Mouse (Mus musculus): ENCODE data around the gene Tle4.

Gene Tle4

DNA sequence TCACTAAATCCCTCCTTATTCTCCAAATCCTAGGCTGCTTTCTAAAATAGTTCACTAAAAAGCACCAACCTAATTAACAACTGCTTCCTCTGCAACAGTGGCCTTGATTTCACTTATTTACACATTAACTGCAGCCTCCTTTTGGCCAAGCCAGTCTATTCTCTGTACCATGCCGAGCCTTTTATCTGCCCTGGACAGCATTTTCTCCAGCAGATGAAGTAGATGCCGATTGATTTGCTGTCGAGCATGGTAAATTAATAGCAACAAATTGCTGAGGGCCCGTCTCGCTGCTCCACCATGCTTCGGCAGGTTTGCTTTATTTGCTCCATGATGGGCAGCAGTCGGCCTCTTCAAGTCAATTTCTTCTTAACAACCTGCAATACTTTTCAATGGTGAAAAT lies 7.7 kb downstream of the Tle4 start:
- DNase-seq (ENCODE audit: low spot score), result no peak

DNA sequence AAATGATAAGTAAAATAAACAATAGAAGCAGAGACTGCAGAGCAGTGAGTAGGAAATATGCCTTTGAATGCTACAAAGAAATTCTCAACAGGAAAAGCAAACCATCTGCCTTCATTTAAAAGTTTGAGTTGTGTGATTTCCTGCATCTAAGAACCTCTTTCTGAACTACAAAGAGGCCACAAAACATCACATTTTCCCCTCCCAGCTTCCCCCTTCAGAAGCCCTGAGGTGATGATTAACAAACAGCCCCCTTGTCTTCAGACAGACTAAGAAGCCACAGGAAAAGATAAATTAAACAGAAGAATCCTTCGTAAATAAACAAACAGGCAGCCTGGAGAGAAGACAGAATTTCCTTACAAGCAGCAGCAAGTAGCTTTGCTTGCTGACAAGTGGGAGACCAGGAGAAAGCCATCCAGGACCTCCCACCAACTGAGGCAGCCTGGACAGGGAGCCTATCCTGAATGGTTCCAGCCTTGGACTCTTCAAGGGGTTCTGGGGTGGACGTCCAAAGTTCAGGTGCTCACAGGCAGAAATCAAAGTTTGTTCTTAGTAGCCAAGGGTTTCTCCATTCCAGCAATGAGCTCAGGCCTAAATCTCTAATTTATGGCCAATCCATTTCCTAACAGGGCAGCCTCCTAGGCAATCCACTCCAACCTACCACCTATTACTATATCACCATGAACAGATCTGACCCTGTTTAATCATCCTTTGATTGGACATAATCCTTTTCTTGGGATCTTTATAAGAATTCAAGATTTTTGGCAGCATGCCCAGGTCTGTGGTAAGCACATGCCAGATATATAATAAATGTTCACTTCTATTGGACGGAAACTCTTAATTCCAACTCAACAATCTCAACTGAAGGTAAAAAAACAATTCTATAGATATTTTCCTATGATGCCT lies 9.4 kb downstream of the Tle4 start:
- no peak for DNase-seq (ENCODE audit: low spot score)

DNA sequence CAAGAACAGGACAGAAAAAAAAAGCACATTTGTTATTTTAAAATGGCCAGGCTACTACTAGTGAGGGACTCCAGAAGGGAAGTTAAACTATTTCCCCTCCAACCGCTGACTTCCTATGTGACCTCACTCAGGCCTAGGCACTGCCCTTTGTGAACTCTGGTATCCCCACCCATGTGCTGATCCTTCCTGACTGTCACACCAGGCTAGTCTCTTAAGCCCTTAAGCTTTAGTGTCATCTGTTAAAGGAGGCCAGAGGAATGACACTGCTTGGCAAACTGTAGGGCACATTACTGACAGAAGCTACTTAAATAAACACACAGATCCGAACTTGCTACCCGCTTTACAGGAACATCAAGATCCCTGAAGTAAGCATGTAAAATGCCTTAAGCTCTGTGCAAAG lies 11.7 kb downstream of the Tle4 start:
- DNase-seq (ENCODE audit: low spot score), result no peak

DNA sequence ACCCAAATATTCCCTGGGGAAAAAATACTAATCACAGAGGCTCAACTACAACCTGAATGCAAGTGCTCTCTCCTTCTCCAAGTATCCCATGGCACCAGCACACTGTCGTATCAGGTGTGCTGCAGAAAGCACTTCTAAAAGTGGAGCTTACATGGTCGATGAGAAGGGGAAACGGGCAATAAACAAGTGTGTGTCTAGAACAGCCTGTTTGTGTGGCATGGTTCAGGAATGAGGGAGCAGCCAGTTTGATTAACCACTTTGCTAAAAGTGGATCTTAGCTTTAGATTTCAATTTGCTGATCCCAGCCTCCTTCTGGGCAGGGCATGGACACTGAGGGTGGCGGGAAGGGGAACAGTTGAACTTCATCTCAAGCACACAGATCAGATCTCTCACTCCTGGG lies 12.1 kb downstream of the Tle4 start:
- DNase-seq (ENCODE audit: low spot score), result no peak

DNA sequence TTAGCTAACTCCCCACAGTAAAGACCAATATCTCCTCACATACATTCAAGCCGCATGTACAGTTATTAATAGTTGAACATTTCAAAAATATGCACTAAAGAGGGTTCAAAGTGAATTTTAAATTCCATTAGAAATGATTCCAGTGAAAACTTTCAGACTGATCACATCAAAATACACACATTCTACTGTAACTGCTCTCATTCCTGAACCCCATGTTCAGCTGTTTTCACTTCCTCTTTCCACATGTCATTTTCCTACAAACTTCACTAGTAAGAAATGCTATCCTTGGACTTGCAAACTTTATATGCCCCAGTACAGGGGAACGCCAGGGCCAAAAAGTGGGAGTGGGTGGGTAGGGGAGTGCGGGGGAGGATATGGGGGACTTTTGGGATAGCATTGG lies 12.6 kb downstream of the Tle4 start:
- DNase-seq (ENCODE audit: low spot score), result no peak

DNA sequence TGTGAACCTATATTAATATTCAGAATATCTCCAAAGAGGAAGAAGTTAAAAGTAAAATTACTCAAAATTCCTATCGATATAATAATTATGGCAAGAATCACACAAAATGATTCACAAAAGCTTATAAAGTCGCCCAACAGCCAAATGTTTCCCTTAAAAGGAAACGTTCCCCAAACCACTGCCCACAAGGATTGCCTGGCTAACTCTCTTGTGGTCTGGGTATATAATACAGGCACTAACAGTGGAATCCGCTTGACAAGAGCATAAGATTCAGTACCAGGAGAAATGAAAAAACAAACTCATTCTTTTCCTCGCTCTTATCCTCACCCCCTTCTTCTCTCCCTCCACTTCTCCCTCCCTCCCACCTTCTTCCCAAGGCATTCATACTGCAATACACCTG lies 19.2 kb downstream of the Tle4 start:
- no peak for DNase-seq (ENCODE audit: low spot score)

DNA sequence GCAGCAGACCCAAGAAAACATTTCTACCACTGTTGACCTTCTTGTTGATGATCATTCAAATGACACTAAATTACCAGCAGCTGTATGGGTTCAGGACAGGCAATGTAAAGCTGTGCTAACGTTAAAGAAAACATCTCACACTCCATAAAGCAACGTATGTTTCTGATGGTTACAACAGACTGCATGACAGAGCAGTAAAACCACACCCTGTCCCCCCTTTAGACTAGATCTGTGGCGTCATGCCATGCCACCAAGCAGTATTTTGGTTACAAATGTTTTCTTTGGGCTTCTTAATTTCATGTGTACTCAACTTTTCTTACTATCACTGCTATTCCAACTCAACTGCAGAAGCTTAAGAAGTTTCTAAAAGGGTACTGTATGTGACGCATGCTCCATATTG lies 19.8 kb downstream of the Tle4 start:
- no peak for DNase-seq (ENCODE audit: low spot score)

DNA sequence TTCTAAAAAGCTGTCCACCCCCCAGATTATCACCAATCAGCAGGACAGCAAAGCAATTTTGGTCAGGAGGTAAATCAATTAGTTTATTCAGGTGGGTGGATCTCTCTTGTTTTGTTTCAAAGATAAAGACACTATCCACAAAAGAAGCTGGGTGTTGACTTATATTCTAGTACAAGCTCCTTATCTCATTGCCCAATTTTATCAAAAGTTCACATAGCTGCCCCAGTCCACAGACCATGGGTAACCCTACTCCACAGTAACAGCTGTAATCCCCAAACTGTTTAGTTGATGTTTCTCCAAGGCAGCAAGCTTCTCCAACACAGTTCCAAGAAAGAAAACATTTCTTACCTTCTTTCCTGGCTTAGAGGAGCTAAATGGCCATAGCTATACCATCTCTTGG lies 21.5 kb downstream of the Tle4 start:
- no peak for DNase-seq (ENCODE audit: low spot score)

DNA sequence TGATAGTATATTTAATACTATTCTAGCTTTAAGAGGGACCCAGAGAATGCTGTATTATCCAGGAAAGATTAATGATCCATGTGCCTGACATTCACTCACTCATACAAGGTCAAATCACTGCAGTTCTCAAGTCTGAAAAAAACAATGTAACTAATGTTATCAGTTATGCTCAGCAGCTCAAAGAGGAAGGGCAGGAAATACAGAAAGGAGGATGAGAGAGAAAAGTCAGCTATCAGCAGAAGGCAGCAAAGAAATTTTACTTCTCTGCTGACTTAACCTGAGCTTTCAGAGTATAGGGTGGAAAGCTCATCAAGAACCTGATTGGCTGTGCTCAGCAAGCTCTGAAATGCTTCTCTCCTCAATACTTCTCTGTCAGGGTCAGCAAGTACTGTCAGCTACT lies 29.0 kb downstream of the Tle4 start:
- DNase-seq (ENCODE audit: low spot score), result no peak

DNA sequence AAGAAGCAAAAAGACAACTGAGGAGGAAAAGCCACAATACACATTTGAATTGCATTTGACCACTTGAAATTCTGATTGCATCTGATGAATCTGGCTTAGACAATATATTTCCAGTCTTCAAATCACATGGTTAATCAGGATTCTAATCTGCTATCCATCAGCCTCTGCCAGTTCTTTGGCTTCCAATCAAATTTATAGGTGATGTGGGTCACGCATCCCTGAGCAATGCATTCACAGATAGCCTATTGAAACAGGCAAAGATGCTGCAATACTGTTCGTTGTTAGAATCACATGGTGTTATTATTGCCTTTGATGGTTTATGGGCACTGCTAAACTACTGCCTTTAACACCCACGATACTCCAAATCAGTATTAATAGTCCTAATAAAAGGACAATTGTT lies 30.8 kb downstream of the Tle4 start:
- no peak for DNase-seq (ENCODE audit: low spot score)

DNA sequence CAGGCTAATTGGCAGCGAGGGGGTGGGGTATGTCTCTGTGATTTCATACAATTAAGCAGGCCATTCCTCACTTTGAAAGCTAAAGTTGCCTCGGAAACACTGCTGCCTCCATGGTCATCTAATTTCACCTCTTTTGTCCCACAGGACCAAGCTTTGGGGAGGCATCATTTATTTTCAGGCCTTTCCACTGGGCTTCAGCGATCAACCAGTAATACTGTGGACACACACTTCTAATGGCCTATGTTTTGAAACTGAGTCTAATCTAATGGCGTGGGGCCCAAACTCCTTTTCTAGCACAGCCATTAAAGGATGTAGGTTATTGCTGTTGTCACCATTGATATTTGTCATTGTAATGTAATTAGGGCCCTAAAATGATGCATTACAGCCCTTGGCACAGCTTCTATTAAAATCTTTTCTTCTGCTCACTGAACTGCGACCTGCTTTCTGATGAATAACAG lies 31.3 kb downstream of the Tle4 start:
- DNase-seq (ENCODE audit: low spot score), result no peak

DNA sequence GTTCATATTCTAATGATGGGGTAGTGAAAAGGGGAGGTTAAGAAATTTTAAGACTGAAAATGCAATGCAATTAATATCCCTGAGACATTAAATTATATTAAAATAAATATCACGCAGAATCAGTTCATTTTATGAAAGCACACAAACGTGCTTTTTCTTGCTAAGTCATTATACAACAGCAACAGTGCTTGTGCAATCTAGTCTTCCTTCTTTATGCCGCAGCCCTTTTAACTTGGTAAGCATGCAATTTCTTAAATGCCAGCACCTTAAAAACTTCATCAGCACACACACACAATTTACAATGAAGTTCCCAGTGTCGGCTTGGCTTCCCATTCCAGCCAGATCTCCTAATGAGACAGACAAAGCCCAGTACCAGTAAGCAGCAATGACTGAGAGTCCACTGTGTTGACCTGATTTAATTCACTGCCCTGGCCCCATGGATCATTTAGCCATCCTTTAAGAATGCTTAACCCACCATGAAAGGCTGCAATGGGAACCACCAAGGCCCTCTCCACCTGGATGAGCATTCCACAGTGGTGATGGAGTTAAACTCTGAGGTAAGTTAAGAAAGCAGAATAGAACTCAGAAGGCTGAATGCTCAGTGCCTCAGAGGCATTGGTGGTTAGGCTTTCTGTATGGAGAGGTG lies 32.3 kb downstream of the Tle4 start:
- DNase-seq (ENCODE audit: low spot score), result no peak

DNA sequence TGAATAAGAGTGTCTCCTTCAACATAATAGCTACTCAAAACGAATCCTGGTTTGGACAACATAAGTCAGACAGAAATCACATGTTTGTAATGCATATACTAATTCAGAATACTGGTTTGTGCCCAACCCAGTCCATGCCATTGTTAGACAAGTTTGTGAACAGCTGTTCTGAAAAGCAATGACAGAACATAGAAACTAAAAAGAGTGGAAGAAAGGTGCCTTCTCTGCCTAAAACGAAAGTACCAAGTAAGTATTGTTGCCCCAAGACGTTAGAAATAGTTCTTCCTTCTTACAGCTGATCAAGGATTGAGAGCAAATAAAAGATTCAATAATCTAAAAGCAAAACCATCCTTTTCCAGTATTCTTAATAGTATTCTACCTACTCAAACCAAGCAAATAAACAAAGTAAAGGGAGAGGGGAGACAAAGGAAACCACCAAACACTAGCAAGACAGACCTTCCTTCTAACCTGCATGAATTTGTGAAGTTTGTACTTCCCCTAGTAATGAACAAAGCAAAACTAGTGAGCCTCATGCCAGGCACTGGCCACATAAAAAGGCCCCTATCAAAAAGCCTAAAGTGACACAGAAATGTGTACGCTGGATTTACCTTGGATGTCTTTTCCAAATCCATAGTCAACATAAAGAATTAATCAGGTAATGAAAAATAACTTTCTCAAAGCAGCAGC lies 34.4 kb downstream of the Tle4 start:
- DNase-seq (ENCODE audit: low spot score), result no peak

DNA sequence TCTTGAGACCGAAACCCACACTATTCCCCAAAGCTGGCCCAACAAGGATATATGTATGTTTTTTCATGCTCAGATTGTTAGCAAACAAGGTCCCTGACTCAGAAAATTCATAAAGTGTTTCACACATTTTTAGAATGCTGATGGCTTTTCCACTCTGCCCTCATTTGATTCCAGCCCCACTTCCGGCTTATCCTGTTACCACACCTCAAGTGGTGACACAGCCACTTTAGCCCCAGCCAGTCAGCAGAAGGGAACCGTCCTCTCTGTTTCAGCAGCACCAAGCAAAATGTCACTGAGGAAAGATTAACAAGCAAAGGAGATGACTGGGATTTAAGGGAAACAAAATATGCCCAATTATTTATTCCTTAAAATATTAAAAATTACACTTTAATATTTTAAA lies 50.0 kb downstream of the Tle4 start:
- DNase-seq (ENCODE audit: low spot score), result no peak

DNA sequence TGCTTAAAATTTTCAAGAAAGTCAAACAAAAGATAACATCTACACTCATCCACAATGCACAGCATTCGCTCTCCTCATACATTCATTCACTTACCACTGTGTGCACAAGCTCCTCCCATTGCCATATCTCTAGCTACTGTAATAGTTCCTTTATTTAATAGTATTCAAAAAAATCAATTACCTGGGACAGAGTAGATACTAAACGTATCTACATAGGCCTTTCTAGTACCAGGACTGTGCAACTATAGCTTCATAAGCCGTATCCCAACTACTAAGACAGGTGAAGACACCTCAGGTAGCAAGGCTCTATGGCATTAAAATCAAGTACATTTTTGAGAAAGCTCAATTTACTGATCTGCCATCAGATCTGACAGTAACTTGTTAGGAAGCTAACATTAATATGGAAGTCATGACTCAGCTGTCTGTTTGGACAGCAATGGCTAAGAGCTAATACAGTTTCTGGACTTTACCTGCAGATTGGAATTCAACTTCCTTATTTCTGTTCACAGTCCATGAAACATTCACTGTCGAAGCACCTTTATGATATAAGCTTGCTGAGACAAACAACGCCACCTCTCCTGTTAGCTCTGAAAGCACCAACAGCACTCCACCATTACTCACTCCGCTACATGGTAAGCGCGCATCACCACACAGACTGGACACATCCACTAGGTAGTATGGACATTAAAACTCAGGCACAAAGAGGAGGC lies 50.6 kb downstream of the Tle4 start:
- no peak for DNase-seq (ENCODE audit: low spot score)

DNA sequence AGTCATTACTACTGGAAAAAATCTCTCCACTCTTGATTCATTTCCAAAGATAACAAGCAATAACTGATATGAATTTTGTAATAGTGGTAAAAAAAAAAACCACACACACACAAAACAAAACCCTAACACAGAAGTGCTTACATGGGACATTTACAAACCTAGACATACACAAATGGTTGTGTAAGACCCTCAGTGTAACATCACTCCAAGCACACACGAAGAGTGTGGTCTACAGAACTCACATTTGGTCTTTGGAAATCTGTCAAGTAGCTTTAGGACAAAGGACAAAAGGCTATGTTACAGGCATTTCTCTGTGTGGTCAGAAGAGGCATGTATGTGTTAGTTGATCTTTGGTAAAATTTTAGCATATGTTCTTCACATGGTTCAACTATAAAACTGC lies 52.4 kb downstream of the Tle4 start:
- DNase-seq (ENCODE audit: low spot score), result no peak

DNA sequence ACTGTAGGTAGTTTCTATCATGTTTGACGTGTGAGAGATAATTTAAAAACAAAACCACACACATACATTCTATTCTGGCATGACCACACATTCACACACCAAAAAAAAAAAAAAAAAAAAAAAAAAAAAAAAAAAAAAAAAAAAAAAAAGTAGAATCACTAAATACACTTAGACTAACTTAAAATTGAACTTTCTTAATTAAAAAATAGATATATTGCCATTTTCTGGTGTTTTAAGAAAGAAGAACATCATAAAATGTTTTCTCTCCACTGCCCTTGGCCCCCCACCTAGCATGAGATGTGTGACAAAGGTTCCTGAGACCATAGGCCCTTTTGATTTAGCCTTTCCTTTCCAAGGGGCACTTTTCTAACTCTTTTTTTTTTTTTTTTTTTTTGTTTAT lies 54.5 kb downstream of the Tle4 start:
- no peak for DNase-seq (ENCODE audit: low spot score)

DNA sequence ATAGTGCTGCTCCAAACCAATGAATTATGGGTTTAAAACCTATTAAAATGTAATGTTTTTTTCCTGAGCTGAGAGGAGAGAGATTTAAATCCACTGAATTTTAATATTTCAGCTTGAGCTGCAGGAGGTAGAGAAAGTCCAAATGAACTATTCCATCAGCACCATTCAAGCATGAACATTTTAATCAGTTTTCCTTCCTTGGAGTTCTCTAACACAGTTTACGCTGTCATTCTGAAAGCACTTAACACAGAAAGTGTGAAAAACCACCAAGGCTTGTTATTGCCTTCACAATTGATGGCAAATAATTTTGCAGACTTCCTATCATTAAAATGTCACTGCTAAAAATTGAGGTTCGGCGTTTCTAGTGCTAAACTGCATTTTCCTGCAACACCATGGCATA lies 57.2 kb downstream of the Tle4 start:
- no peak for DNase-seq (ENCODE audit: low spot score)

DNA sequence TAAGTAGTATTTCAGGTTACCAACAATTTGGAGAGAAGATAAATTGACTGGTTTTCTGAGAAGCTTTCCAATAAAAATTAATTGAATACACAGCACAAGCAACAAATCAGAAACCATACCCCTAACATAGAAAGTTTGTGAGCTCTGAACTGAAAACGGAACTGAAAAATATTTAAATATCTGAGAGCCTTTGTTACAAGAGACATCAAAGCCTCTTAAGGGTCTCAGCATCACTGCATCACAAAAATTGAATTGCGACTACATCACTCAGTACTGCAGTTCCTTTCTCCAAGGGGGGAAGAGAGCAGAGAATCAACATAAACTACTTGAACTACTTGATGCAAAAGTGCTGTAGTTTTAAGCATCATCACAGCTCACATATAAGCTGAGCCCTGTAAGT lies 61.2 kb downstream of the Tle4 start:
- DNase-seq (ENCODE audit: low spot score), result no peak

DNA sequence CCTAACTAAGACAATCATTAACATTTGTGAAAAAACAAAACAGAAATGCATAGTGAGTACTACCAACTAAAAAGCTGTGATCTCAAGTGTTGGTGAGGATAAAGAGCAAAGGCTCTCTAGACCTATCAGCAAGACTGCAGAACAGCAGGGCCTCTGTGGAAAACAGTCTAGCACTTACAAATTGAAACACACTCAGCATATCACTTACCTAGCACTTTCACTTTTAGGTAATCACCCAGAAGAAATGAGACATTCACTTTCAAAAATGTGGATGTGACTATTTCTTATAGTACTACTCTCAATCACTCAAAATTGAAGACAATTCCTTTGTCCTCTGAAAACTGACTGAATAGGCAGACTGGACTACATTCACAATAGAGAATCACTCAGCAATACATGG lies 63.4 kb downstream of the Tle4 start:
- DNase-seq (ENCODE audit: low spot score), result no peak

DNA sequence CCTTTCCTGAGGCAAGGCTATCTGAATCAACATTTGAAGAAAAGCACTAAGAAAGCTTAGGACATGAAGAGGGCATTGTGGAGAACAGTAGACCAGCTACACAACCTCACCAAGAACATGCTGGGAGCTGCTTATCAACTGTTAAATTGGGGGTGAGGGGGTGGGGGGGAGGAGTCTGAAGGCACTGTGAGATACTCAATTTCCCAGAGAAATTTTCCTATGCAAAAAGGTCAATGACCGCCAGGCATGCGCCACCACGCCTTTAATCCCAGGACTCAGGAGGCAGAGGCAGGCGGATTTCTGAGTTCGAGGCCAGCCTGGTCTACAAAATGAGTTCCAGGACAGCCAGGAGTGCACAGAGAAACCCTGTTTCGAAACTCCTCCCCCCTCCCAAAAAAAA lies 65.0 kb downstream of the Tle4 start:
- no peak for DNase-seq (ENCODE audit: low spot score)

DNA sequence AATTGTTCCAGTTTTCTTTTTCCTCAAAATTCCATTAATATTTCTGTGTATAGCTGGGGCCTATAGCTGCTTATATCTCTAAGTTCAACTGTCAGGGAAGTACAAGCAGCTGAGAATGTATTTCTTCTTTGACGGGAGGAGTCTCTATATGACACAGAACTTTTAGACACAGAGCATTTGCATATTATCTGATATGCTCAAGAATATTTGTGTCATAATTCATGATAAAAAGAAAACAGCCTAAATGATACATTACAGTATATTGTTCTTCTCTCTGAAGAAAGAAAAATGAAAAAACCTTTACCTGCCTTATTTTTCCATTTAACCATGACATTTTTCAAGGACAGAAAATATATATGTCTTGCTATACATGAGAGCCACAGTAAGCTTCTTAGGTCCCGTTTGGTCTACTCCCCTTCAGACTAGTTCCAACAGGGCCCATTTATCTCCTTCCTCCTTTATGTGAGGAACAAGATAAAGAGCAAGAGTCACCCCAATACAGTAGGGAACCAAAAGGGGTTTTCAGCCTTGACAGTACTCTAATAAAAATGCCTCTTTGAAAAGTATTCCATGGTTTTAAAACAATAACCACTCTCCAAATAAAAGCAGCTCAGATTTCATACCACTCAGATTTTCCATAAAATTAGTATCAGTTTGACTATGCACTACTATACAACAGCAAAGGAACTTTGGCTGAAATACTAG lies 77.6 kb downstream of the Tle4 start:
- DNase-seq (ENCODE audit: low spot score), result no peak

Measured in testis, postnatal 14 days (tissue).